Mouse (Mus musculus) kidney, adult 11 months (tissue): Measurements from ENCODE around the gene Kmo.

ENCODE experiments used
- DNase-seq: peaks from one replicate; pipeline ENCODE4 v3.0.0; 2022

Kmo gene

DNA sequence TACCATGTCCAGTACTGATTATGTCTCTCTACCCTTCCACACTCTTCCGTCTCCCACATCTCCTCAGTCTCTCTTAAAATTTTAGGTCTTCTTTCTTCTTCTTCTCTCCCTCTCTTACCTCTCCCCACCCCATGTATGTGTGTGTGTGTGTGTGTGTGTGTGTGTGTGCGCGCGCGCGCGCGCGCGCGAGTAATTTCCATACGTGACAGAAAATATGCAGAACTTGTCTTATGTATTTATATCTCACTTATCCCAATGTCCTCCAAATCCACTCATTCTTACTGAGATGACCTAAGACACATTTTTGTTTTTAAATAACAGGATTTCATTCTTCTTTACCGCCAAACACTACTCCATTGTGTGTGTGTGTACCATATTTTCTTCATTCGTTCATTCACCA lies 12.3 kb downstream of the Kmo start:
- no peak for DNase-seq

DNA sequence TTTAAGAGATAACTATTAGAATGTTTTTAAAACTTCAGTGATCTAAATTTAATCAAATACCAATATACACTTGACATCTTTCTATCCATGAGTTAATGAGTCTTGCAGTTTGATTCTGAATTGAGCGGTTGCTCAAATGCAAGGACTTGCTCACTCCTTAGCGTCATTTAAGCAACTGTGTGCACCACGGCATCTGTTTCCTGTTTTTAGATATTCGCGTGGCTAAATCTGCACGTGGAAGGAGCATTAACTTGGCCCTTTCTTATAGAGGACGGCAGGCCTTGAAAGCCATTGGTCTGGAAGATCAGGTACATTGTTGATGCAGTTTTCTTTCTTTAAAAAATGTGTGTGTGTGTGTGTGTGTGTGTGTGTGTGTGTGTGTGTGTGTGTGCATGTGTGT lies 17.5 kb downstream of the Kmo start:
- no peak for DNase-seq

DNA sequence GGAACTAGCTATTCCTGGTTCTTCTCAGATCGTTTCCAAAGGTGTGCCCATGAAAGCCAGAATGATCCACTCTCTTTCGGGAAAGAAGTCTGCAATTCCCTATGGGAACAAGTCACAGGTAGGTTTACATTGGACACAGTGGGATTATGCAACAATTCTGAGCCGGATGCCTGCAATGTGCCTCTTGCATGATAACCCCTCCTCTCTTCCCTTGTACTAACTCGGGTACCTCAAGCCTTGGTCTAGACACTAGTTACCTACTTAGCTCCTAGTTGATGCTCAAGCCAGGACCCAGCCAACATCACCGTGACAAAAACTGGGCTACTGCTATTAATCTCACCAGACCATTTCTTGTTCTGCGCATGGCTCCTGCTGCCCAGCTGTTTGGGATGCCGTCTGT lies 18.9 kb downstream of the Kmo start:
- DNase-seq = no peak

DNA sequence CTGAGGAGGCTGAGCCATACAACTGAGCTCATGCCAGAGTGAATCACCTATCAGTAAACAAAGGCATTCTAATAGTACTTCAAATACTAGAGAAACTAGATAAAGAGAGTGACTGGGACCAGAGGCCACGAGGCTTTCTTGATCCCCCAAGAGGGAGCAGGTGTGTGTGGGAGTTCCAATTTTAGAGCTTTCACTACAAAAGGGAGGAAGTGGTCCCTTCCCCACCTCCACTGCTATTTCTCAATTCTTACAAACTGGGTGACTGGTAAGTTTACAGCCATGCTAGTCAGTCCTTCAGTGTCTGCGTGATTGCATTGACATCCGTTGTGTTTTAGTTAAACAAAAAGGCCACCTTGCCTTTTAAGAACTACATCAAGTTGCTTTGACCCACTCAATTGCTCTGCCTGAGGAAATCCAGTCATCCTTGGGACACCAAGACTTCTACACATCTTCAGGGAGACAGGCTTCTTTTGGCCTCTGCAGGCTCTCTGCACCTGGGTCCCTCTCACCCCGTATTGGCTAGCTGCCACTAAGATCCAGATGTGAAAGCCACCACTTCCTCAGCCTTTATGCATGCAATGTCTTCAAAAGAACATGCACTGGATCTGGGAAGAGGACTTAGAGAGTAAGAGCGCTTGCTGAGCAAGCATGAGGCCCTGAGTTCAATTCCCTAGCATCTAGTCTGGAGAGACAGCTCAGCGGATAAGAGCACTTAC lies 20.4 kb downstream of the Kmo start:
- no peak for DNase-seq

DNA sequence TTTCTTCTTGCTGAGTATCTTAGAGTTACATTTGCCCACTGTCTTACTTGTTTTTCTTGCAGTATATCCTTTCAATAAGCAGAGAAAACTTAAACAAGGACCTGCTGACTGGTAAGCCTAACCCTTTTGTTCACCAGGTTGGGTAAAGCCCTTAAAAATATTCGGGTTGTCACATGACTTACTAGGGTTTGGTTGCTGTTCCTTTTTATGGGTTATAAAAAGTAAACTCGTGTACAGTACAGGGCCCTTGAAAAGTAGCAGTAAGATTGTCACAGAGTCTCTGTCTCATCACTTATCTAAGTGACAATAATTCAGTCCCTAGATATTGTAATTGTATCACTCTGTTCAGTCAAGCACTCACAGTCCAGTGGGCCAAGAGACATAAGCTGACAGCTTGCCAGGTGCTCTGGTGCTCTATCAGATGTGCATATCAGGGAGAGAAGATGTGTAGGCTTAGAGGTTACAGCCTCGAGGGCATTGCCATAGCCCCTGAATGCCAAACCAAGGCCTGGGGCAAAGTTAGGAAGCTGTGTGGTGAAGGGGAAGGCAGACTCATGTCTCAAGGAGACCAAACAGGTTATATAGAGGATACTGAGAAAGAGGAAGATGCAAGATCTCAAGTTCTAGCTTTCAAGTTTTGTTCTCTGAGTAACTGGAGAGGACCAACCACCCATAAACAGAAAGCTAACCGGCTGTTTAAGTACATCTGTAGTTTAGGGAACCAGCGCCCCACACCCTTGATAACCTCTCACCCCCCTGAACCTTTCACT lies 23.5 kb downstream of the Kmo start:
- no peak for DNase-seq

DNA sequence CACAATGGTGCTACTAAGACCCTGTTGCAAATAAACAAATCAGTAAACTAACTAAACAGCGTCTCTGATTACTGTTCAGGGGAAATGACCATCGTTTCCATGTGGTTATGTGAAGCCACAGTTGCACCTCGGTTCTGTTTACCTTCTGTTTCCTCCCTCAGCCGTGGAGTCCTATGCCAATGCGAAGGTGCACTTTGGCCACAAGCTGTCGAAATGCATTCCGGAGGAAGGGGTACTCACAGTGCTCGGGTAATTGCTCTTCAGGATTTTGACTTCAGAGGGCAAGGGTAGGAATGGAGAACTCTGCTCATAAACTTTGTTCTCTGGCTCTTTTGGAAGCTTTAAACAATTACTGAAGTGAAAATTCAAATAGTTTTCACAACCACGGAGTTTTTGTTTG lies 26.8 kb downstream of the Kmo start:
- peak; percentile 78 for DNase-seq

DNA sequence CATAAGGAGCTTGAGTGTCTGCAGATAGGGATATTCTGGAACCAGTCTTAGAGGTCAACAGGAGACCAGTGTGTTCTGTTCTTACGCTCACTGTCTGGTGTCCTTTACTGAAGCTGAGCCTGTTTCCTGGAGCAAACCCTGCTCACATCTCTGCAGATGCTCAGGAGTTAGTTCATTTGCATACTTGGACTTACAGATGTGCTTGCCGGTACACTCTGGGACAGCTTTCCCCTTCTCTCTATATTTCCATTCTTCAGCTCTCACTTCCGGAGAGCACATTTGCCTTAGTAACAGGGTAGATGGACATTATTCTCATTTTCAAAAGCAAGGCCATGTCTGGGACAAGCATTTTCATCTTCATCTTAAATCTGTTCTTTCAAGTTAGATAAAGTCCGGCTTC lies 28.4 kb downstream of the Kmo start:
- no peak for DNase-seq

DNA sequence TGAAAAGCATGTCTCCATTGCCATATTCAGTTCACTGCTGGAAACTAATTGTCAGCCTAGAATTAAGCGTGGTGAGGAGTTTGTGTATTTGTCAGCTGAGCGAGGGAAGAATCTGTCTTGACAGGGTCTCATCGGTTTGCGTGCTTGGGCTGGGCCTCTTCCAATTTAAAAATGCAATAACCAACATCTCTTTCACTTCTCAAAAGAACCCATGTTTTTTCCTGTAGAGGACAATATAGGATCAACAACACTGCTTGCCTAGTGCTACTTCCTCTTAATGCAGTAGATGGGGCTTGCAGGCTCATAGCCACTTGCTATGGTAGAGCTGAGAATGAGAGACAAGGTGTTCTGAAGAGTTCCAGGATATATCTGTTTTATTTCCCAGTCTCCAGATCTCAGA lies 39.7 kb downstream of the Kmo start:
- no peak for DNase-seq

DNA sequence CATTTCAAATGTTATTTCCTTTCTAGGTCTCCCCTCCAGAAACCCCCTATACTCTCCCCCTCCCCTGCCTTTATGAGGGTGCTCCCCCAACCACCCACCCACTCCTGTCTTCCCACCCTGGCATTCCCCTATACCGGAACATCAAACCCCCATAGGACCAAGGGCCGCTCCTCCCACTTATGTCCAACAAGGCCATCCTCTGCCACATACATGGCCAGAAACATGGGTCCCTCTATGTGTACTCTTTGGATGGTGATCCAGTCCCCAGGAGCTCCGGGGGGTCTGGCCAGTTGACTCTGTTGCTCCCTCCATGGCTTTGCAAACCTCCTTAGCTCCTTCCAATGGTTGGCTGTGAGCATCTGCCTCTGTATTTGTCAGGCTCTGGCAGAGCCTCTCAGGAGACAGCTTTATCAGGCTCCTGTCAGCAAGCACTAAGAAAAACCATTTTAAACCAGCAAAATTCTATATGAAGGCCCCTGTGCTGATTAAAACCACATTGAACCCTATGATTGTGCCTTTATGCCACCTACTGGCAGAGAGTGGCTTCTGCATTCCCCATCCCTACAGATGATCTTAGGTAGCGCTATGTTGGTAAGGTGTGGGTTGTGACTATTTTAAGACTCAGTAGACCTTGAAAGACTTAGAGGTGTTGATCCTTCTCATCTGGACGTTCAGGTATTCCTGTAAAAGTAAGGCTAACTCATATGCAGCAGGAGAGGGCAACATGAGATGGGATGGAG lies 48.7 kb downstream of the Kmo start:
- no peak for DNase-seq

DNA sequence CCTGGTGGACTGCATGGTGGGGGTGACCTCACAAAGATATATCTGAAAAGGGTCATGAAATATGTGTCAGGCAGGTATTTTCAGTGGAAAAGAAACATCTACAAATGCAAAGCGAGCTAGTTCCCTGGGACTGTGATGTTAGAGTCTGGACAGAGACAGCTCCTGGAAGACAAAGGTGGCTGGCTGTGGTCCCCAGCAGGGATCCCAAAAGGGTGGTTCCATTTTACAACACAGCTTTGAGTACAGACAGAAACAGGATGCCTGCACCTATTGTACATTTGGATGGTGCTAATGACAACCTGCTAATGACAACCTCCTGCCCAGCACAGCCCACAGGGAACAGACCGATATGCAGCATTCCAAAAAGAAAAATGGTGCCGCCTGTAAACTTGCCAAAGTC lies 49.3 kb downstream of the Kmo start:
- no peak for DNase-seq

DNA sequence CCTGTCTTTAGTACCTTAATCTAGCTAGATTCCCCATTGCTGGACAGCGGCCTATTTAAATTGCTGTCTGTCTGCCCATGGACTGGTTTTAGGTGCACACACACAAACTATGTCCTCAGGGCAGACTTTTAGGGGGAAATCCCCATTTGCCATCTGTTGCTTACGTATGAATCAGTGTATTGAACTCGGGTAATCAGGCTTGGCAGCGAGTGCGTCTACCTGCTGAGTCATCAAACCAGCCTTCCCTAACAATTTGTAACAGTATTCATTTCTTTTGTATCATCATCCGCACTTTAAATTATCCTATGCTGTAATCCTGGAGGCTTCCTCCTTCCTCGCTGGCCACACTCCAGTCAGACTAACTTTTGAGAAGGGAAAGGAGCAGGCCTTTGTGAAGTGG lies 49.9 kb downstream of the Kmo start:
- no peak for DNase-seq

DNA sequence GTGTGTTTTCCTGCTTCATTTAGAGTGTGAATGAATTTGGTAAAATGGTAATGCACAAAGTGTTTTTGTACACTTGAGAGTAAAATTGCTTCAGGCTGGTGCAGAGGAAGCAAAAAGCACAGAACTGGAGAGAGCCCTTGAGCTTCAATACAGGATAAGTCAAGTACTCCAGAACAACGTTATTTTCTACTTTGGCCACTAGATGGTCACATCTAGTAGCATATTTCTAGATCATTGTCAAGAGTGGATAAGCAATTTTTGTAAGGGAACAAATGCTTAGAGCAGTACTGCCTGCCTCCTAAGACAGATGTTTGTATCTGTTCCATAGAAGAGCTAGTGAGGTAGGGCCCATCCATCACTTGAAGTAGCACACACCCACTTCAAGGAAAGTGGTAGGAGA lies 51.4 kb downstream of the Kmo start:
- no peak for DNase-seq

DNA sequence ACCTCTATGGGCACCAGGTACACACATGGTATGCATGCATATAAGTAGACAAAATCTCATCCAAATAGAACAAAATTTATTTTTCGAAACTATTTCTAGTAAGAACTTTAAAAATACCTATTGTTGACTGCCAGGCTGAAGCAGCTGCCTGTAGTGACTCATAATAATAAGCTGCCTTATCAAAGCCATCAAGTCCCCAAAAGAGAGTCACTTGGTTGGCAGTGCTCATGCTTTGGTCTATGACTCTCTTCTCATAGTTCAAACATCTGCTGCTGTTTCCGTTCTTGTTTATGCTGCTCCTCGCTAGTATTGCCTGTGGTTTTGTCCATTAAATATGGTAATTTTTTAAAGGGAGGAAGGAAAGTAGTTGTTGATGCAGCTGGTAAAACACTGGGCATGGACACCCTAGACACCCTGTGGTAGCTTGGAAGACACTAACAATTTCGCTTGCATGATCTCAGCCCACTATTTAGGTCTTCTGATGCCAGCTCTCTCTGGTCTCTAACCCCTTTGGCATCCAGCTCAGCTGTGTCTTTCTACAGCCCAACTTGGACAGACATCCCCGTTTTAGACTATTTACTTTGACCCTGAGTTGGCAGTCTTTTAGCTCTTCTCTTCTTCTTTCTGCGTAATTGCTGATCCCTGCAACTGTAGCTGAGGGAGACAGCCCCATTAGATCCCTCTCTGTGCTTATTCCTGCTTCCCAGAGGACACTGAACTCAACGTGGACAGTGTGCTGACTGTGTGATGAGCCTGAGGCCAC lies 53.6 kb downstream of the Kmo start:
- no peak for DNase-seq

DNA sequence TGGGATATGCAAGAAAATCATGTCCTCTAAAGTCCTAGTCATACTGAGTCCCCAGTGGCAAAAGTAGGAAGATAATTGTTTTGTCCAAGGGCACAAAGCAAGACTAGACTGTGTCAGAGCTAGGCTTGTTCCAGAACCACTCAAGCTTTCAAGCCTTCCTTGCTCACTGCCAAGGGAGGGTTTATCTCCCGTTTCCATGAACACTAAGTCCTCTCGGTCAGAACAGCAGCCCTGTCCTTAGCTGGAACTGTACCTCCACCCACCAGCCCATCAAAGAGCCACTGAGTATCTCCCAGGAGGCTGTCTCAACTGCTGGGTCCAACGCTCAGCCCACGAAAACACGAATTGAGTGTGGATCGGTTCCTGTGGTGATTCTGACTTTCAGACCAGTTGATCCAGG lies 54.9 kb downstream of the Kmo start:
- no peak for DNase-seq

DNA sequence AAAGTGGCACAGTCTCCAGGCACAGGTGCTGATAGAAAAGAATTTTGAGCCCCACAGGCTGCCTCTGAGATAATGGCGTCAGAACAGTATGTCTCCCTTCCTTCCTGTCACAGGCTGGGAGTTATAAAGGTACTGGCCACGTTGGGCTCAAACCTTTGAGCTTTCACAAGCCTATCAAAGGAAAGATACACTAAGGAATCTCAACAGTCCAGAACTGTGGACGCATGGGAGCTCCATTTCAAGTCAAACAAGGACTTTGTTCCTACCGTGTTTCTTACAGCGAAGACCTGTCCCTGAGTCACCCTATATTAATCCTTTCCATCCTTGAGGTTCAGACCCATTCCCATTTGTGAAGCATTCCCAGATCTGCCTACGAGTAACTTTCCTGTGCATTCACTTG lies 57.3 kb downstream of the Kmo start:
- DNase-seq = no peak

DNA sequence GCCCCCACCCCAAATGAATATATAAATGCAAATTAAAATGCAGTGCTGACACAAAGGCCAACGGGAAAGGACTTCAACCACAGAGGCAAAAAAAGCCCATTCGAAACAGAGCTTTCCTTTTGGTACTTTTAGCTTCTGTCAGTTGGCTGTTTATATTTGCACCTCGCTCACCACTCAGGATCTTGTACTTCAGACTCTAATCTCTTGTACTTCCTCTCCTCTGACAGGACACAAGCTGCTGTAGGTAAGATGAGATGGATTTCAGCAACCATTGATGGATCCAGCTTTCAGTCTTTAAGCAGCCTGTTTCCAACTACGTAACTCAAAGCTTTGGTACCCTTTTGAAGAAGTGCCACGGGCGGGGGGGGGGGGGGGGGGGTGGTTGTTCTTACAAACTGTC lies 60.8 kb downstream of the Kmo start:
- DNase-seq = no peak

DNA sequence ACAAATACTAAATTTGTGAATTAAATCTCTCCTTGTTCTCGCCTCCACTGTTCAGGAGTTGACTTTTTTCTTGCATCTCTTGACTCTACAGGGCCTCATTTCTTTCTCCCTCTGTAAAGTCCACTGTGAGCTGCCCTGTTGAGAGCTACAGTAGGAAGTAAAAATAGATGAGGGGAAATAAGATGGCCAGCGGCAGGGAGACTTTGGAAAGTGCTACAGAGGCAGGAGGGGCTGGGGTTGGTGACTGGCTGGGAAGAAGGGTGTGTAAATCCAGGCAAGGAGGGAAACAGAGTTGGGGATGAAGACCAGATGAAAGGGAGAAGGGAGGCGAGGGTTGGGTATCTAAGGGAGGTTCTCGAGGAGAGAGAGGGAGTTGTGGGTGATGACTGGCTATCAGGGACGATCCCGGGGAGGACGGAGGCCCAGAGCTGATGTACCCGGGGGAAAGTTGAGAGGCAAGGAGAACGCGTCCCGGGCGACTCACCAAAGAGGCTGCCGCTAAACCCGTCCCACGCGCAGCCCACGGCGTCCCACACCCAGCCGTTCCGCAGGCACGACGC lies 71.6 kb downstream of the Kmo start:
- DNase-seq = no peak

DNA sequence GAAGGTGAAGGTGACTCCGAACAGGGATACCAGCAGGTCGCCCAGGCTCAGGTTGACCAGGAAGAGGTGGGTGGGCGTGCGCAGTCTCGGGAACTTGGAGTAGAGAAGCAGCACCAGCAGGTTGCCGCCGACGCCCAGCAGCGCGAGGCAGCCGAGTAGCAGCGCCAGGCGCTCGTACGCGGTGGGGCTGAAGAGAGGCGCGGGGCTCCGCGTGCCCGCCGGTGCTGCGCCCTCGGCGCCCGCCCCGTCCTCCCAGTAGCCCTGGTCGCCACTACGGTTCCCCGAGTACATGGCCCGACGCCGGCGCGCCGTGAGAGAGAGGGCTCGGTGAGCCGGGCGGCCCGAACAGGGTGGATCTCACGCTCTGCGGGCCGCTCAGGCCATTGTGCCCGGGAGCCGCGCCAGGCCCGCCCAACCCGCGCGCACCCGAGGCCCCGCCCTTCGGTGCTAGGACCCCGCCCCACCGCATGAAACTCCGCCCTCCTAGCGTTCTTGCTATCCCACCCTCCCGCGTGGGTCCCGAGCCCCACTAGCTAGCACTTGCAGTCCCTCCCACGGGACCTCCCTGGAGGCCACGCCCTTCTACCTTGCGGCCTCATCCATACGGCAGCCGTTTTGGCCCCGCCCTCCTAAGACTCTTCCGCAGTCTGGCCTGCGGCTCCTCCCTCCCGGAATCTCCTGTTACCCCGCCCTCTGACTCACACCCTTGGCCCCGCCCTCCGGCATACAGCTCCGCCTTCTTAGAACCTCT lies 72.2 kb downstream of the Kmo start, which contains the start of the genes Opn3 and Chml:
TSS of gene Opn3 (minus strand) at position 531 of the 751 bp plus-strand sequence.
TSS of gene Chml (minus strand) at position 656 of the 751 bp plus-strand sequence.
- peak; percentile 100 for DNase-seq

DNA sequence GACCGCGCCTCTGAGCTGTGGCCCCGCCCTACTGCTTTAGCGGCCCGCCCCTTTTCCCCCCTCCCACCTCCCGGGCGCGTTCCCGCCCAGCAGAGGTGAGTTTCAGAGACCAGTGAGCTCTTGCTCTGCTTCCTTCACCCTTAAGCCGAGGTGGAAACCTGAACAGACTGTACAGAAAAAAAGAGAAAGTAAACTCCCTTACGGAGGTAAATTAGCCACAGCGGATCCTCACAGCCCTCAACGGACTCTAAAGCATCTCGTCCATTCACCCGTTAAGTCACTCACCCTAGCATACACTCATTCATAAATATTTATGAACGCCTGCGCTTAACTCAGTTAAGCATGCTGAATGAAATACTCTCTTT lies 72.8 kb downstream of the Kmo start:
- no peak for DNase-seq

DNA sequence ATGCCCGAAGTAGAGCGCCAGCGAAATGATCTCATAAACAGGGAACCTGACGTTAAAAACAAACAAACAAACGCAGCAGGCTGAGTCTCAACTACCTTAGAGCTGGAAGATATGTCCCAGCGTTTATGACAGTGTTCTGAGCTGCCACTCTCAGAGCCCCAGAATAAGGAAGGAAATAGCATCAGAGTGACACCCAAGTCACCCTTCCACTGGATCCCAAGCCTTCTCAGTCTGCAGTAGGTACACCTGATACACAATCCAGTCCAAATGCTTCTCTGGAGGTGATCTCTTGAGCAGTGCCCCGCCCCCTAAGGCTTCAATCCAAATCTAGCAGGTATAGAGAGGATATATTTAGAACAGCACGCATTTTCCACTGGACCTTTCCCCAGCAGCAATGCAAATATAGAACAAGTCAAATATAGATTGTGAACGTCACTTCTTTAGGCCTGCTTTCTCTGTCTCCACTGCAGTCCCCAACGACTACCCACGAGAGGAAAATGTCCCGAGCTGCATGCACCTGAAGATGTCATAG lies 73.3 kb downstream of the Kmo start:
- peak; percentile 24 for DNase-seq

DNA sequence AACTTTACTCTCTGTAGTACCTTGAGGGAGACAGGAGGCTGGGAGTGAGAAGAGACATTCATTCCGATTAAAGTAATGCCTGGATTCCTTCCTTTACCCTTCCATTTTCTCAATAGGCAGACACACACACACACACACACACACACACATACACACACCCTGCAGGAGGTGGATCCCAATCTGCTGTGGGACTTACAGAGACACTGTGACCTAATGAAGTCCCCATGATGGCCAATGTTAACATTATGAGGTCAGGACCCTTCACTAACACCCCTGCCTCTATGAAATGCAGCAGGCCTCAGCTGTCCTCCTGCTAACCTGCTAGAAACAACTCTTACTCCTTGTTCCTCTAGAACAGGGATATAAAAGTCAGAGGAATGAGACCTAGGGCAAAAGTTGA lies 78.1 kb downstream of the Kmo start, which contains the start of gene Wdr64:
TSS of gene Wdr64 (plus strand) at position 301 of the 400 bp plus-strand sequence.
- no peak for DNase-seq

DNA sequence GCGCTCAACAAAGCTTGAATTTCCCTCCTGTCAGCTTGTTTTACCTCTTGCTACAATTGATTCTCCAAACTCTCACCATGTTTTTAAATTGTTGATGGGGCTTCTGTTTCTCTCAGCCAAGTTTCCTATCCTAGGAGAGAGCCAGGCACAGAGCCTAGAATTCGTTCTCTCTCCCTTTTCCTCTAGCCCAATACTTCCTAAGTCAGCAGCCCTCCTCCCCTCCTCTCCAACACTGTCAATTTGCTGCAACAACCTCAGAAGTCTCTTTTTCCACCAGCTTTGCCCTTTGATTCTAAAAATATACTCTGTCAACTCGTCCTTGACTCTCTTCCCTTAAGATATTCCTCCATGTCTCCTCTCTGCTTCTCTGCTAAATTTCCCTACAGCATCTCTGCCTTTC lies 79.2 kb downstream of the Kmo start:
- no peak for DNase-seq
